Mouse (Mus musculus) midbrain, embryonic 13.5 days (tissue): ENCODE measurements around the gene Shb. TPM values are rescaled to one million over a fixed set of nuclear protein-coding genes. Genes with fewer than 3 reads are reported as not detected.
A peak's percentile ranks its signal among the peaks of the same experiment; 100 is the strongest.

Source experiments
- ATAC-seq: fragments of 200-750 bp; cut with Nextera tagmentation; 2 replicates; pipeline ENCODE4 v1.8.0; 2017; ENCODE audit warnings: mild to moderate bottlenecking, moderate TSS enrichment, moderate library complexity
- H3K27ac ChIP-seq: fragments of 300-500 bp; sonication (generic); 2 replicates; pipeline ENCODE4 v1.5.1; 2015; ENCODE audit warnings: inconsistent platforms, mild to moderate bottlenecking, moderate library complexity
- H3K27me3 ChIP-seq: fragments of 300-500 bp; sonication (generic); 2 replicates; pipeline ENCODE4 v1.6.1; 2015; ENCODE audit warnings: mild to moderate bottlenecking, inconsistent platforms
- H3K36me3 ChIP-seq: fragments of 300-500 bp; sonication (generic); 2 replicates; pipeline ENCODE4 v1.6.1; 2015; ENCODE audit warnings: mild to moderate bottlenecking, inconsistent platforms
- H3K4me1 ChIP-seq: fragments of 300-500 bp; sonication (generic); replicated peaks from 2 replicates; pipeline ENCODE4 v1.6.1; 2015; ENCODE audit warnings: inconsistent platforms
- H3K4me2 ChIP-seq: fragments of 300-500 bp; sonication (generic); replicated peaks from 2 replicates; pipeline ENCODE4 v1.6.1; 2015; ENCODE audit warnings: moderate library complexity, mild to moderate bottlenecking, inconsistent platforms
- H3K4me3 ChIP-seq: fragments of 300-500 bp; sonication (generic); replicated peaks from 2 replicates; pipeline ENCODE4 v1.5.1; 2015; ENCODE audit warnings: mild to moderate bottlenecking, inconsistent platforms
- H3K9ac ChIP-seq: fragments of 300-500 bp; sonication (generic); replicated peaks from 2 replicates; pipeline ENCODE4 v1.6.1; 2015; ENCODE audit warnings: mild to moderate bottlenecking, inconsistent platforms
- H3K9me3 ChIP-seq: fragments of 300-500 bp; sonication (generic); 2 replicates; pipeline ENCODE4 v1.6.1; 2016; ENCODE audit warnings: mild to moderate bottlenecking, inconsistent platforms
- WGBS: fragments of 180-500 bp; shearing (Covaris S2); methylation state at CpG from one replicate; pipeline ENCODE4 v1.1.7; 2015; 5-methylcytosine and 5-hydroxymethylcytosine counted together
- polyA plus RNA-seq: library from polyadenylated mRNA; unstranded; fragments of >200 nt; fragmentation: Nextera tagmentation; extraction: Ambion mirVana; gene quantifications from 2 replicates; pipeline ENCODE4 v1.2.1, GENCODE M21; 2015

Gene Shb
- polyA plus RNA-seq, 1 experiment from 2014 or later: 3.6 TPM

- peaks cover 38% of the 10 kb centered on the region for H3K4me1 ChIP-seq
- WGBS: 27% methylated on average over 3 of the region's 3 CpGs
- peak overlapping the region; percentile 39; the same call in 1 of the 2 replicates for H3K9ac ChIP-seq
These were observed 111.5 kb downstream of the Shb start for GRCm38 (mm10) chr4:45420733-45421132.

GRCm38 (mm10) chr4:45419051-45419450 is 113.2 kb downstream of the Shb start:
- peak; percentile 25; the same call in 1 of the 2 replicates for ATAC-seq
- WGBS: 80% methylated on average over 4 of the region's 4 CpGs

More at GRCm38 (mm10) chr4:45420733-45421132, 111.5 kb downstream of the Shb start:
- Histone ChIP-seq H3K4me3 (no peak overlapping the region), H3K9me3 (no peaks in the 10 kb centered on the region), H3K27ac (peak overlapping the region; percentile 44), H3K4me2 (no peak overlapping the region), H3K27me3 (peaks cover 11% of the 10 kb centered on the region; the same call in 1 of the 2 replicates), H3K36me3 (no peaks in the 10 kb centered on the region)
- ATAC-seq: no peak

GRCm38 (mm10) chr4:45418229-45418950 is 113.9 kb downstream of the Shb start:
- Histone ChIP-seq H3K4me3 (no peak overlapping the region), H3K9ac (0 out of 2 replicates have a peak overlapping the region, but pooled peaks have one; percentile 19), H3K9me3 (no peaks in the 10 kb centered on the region), H3K4me2 (peak overlapping the region; percentile 23), H3K4me1 (peaks cover 30% of the 10 kb centered on the region), H3K27ac (no peak overlapping the region), H3K36me3 (no peaks in the 10 kb centered on the region), H3K27me3 (peaks cover 10% of the 10 kb centered on the region; the same call in 1 of the 2 replicates)
- 18% methylated on average over 10 of the region's 11 CpGs for WGBS
- ATAC-seq: peak; percentile 59

More at GRCm38 (mm10) chr4:45419051-45419450, 113.2 kb downstream of the Shb start:
- peaks cover 37% of the 10 kb centered on the region for H3K4me1 ChIP-seq
- H3K9me3 ChIP-seq: no peaks in the 10 kb centered on the region
- H3K27me3 ChIP-seq: peaks cover 10% of the 10 kb centered on the region; the same call in 1 of the 2 replicates
- no peak overlapping the region for H3K27ac ChIP-seq
- H3K9ac ChIP-seq: no peak overlapping the region
- no peaks in the 10 kb centered on the region for H3K36me3 ChIP-seq
- no peak overlapping the region for H3K4me3 ChIP-seq
- H3K4me2 ChIP-seq: no peak overlapping the region

- Histone ChIP-seq H3K9me3 (no peaks in the 10 kb centered on the region), H3K36me3 (no peaks in the 10 kb centered on the region), H3K4me3 (no peak overlapping the region), H3K27ac (no peak overlapping the region), H3K4me2 (no peak overlapping the region), H3K27me3 (peaks cover 14% of the 10 kb centered on the region; the same call in 1 of the 2 replicates), H3K4me1 (peaks cover 21% of the 10 kb centered on the region), H3K9ac (no peak overlapping the region)
- WGBS: 71% methylated on average over 7 of the region's 7 CpGs
- ATAC-seq: no peak
These were observed 116.0 kb downstream of the Shb start for GRCm38 (mm10) chr4:45416314-45416713.

GRCm38 (mm10) chr4:45413674-45414338 is 118.5 kb downstream of the Shb start:
- no peaks in the 10 kb centered on the region for H3K36me3 ChIP-seq
- H3K4me3 ChIP-seq: no peak overlapping the region
- H3K4me2 ChIP-seq: no peak overlapping the region
- H3K4me1 ChIP-seq: peaks cover 11% of the 10 kb centered on the region
- no peak overlapping the region for H3K9ac ChIP-seq
- no peak for ATAC-seq
- H3K9me3 ChIP-seq: no peaks in the 10 kb centered on the region
- no peak overlapping the region for H3K27ac ChIP-seq
- H3K27me3 ChIP-seq: peaks cover 27% of the 10 kb centered on the region
- WGBS: 83% methylated on average over 9 of the region's 9 CpGs

GRCm38 (mm10) chr4:45412433-45413192 is 119.7 kb downstream of the Shb start:
- H3K4me2 ChIP-seq: no peak overlapping the region
- H3K9me3 ChIP-seq: no peaks in the 10 kb centered on the region
- H3K36me3 ChIP-seq: no peaks in the 10 kb centered on the region
- ATAC-seq: no peak
- 73% methylated on average over 16 of the region's 16 CpGs for WGBS
- H3K27ac ChIP-seq: no peak overlapping the region
- peaks cover 27% of the 10 kb centered on the region for H3K27me3 ChIP-seq
- peaks cover 9% of the 10 kb centered on the region for H3K4me1 ChIP-seq
- H3K4me3 ChIP-seq: no peak overlapping the region
- H3K9ac ChIP-seq: no peak overlapping the region

- Histone ChIP-seq H3K4me1 (peaks cover 22% of the 10 kb centered on the region), H3K9me3 (no peaks in the 10 kb centered on the region), H3K36me3 (no peaks in the 10 kb centered on the region), H3K4me3 (no peak overlapping the region), H3K27ac (no peak overlapping the region), H3K9ac (no peak overlapping the region), H3K27me3 (peaks cover 24% of the 10 kb centered on the region), H3K4me2 (no peak overlapping the region)
- ATAC-seq: no peak
- WGBS: 88% methylated on average over 8 of the region's 8 CpGs
These were observed 121.0 kb downstream of the Shb start for GRCm38 (mm10) chr4:45411181-45411790.

GRCm38 (mm10) chr4:45409270-45409669 is 123.0 kb downstream of the Shb start:
- H3K9me3 ChIP-seq: no peaks in the 10 kb centered on the region
- peak overlapping the region; percentile 77 for H3K4me2 ChIP-seq
- H3K9ac ChIP-seq: peak overlapping the region; percentile 97
- peak overlapping the region; percentile 95 for H3K27ac ChIP-seq
- H3K4me3 ChIP-seq: peak overlapping the region; percentile 95
- H3K36me3 ChIP-seq: peaks cover 4% of the 10 kb centered on the region
- WGBS: under 1% methylated on average over 10 of the region's 10 CpGs
- ATAC-seq: peak; percentile 20; the same call in 1 of the 2 replicates
- H3K4me1 ChIP-seq: peaks cover 34% of the 10 kb centered on the region
- peaks cover 20% of the 10 kb centered on the region for H3K27me3 ChIP-seq

GRCm38 (mm10) chr4:45408427-45409132 is 123.7 kb downstream of the Shb start, which contains the start of gene Slc25a51:
TSS of gene Slc25a51 (minus strand) at chr4:45408766.
- no peaks in the 10 kb centered on the region for H3K9me3 ChIP-seq
- under 1% methylated on average over 59 of the region's 67 CpGs for WGBS
- H3K36me3 ChIP-seq: peaks cover 10% of the 10 kb centered on the region
- H3K4me3 ChIP-seq: peak within 1 kb of the TSS; percentile 95
- peak within 1 kb of the TSS; percentile 97 for H3K9ac ChIP-seq
- peak within 1 kb of the TSS; percentile 77 for H3K4me2 ChIP-seq
- H3K27ac ChIP-seq: peak within 1 kb of the TSS; percentile 95
- peaks cover 20% of the 10 kb centered on the region for H3K27me3 ChIP-seq
- peaks cover 34% of the 10 kb centered on the region for H3K4me1 ChIP-seq
- peak; percentile 98 for ATAC-seq

- peak overlapping the region; percentile 95 for H3K4me3 ChIP-seq
- H3K4me2 ChIP-seq: peak overlapping the region; percentile 77
- peaks cover 20% of the 10 kb centered on the region for H3K27me3 ChIP-seq
- peaks cover 37% of the 10 kb centered on the region for H3K4me1 ChIP-seq
- H3K36me3 ChIP-seq: peaks cover 18% of the 10 kb centered on the region
- WGBS: under 1% methylated on average over 19 of the region's 19 CpGs
- no peaks in the 10 kb centered on the region for H3K9me3 ChIP-seq
- H3K27ac ChIP-seq: peak overlapping the region; percentile 95
- peak overlapping the region; percentile 97 for H3K9ac ChIP-seq
- ATAC-seq: peak; percentile 29
These were observed 124.5 kb downstream of the Shb start for GRCm38 (mm10) chr4:45407703-45408334.
